Mouse (Mus musculus): ENCODE data around the gene Nudt4.

Gene Nudt4

DNA sequence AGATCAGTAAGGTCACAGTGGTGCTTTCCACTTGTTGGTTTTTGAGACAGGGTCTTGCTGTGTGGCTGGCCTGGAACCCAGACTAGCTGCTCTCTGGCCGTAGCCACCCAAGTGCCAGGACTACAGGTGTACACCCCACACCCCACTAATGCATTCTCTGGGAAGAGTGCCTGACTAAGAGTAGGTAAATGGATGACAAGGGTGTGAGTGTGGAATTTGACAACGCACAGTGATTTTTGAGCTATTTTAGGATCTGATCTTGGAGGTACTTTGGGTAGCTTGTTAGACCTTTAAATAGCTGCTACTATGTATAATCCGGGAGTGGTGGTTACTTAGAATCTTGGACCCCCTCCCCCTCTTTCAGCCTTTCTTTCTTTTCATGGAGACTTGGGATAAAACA lies 24.7 kb downstream of the Nudt4 start:
- no peak for DNase-seq (ENCODE audit: low spot score in 2 of 2)

- no peak for DNase-seq (ENCODE audit: low spot score in 2 of 2)
Measured at GRCm38 (mm10) chr10:95536222-95536541, 27.8 kb downstream of the Nudt4 start.

- DNase-seq (ENCODE audit: low spot score in 2 of 2), result no peak
Measured at GRCm38 (mm10) chr10:95535399-95536221, 28.3 kb downstream of the Nudt4 start.

GRCm38 (mm10) chr10:95533382-95533781 lies 30.6 kb downstream of the Nudt4 start:
- DNase-seq (ENCODE audit: low spot score in 2 of 2), result no peak

DNA sequence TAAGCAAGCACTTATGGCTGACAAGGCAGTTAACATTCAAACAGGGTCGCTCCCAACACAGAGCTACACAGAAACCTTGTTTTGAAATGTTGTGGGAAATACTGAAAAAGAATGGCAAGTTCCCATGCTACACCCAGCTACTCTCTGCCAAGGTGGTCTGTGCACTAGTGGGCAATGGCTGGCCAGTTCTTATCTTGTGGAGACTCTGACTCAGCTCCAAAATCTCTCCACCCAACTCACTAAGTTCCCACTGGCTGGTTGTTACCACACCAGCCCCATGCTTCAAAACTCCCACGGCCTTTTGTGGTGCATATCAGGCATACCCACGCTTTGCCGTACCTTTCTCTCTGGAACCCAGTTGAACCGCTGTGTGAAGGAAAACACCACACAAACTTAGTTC lies 31.0 kb downstream of the Nudt4 start:
- no peak for DNase-seq (ENCODE audit: low spot score in 2 of 2)

- DNase-seq (ENCODE audit: low spot score in 2 of 2), result peak in 1 of 2 experiments; percentile 14
Measured at GRCm38 (mm10) chr10:95530551-95531121, 33.3 kb downstream of the Nudt4 start.

- no peak for DNase-seq (ENCODE audit: low spot score in 2 of 2)
Measured at GRCm38 (mm10) chr10:95526495-95527122, 37.3 kb downstream of the Nudt4 start.

- no peak for DNase-seq (ENCODE audit: low spot score in 2 of 2)
Measured at GRCm38 (mm10) chr10:95525871-95526270, 38.1 kb downstream of the Nudt4 start.

DNA sequence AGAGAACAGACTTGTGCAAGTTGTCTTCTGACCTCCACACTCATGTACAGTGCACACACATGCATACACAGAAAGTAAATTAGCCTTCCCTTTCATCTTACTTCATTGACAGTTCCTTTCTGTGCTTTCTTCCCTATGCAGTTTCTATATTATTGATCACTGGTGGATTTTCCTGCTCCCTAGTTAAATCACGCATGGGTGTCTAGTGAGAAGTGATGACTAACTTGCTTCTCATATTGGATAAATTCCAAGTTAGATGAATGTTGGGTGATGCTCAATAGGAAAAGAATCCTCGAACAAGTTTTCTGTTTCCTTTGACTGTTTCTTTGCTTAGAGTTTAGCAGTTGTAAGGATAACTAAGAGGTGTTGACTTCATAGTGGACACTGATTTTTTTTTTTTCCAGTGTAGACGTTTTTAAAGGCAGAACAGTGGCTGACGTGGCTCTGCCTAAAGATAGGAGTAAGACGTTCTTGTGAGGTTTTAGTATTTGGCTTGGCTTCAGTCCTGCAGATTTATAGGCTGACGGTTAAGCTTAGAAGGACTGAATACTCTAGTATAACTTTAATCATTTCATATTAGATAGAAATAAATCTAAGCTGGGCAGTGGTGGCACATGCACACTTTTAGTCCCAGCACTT lies 38.8 kb downstream of the Nudt4 start:
- no peak for DNase-seq (ENCODE audit: low spot score in 2 of 2)

DNA sequence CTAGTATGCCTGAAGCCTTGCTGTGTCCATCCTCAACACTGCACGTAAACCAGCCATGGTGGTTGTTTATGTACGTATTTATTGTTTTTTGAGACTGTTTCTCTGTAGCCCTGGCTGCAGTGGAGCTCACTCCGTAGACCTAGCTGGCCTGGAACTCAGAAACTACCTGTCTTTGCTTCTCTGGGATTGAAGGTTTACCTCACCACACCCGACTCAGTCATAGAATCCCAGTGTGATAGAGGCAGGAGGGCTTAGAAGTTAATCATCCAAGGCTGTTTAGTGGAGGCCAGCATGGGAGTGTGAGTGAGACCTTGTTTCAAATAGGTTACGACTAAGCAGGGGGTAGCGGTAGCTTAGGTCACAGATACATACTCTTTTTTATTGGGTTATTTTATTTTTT lies 46.3 kb downstream of the Nudt4 start:
- DNase-seq (ENCODE audit: low spot score in 2 of 2), result no peak

- DNase-seq (ENCODE audit: low spot score in 2 of 2), result peak; percentile 35 to 40
Measured at GRCm38 (mm10) chr10:95515293-95515931, 48.5 kb downstream of the Nudt4 start.

- DNase-seq (ENCODE audit: low spot score in 2 of 2), result peak; percentile 97 to 98
Measured at GRCm38 (mm10) chr10:95514656-95515292, 49.2 kb downstream of the Nudt4 start, which contains the start of gene Ube2n. Gene Ube2n, plus strand, starts transcription at chr10:95515145.

- peak in 1 of 2 experiments; percentile 4 for DNase-seq (ENCODE audit: low spot score in 2 of 2)
Measured at GRCm38 (mm10) chr10:95513768-95514556, 50.0 kb downstream of the Nudt4 start.

GRCm38 (mm10) chr10:95512635-95513034 lies 51.3 kb downstream of the Nudt4 start:
- DNase-seq (ENCODE audit: low spot score in 2 of 2), result no peak

GRCm38 (mm10) chr10:95509263-95509662 lies 54.7 kb downstream of the Nudt4 start:
- no peak for DNase-seq (ENCODE audit: low spot score in 2 of 2)

- peak; percentile 28 to 32 for DNase-seq (ENCODE audit: low spot score in 2 of 2)
Measured at GRCm38 (mm10) chr10:95508793-95509192, 55.2 kb downstream of the Nudt4 start.

DNA sequence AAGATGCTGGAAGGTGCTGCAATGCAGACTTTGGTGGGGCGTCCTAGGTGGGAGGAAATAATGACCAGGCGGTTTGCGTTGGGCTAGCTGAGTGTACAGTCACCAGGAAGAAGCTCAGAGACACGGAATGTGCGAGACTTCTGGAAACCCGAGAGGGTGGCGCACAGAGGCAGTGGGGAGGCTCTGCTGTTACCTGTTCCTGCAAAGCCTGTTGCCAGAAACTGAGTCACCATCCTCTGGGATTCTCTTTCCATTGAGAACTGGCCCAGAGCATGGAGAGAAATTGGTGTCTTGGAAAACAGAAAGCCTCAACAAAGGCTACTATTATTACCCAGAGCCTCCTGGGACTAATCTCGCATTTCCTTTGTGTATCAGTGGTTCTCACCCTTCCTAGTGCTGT lies 55.8 kb downstream of the Nudt4 start:
- DNase-seq (ENCODE audit: low spot score in 2 of 2), result no peak

DNA sequence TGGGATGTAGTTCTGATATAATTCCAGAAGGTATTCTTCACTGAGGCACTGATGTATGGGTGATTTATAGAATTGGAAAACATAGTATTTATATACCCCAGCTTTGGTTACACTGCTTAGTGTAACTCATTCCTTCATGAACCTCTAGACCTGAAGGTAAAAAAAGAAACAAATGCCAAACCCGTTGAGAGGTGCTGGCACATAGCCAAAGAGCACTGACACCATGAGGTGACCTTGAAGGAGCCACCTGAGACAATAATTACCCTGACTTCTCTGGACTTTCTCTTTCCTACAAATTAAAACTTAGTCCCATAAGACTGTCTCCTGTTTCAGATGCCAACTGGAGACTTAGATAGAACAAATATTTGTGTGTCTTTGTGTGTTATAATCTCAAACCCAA lies 59.6 kb downstream of the Nudt4 start:
- DNase-seq (ENCODE audit: low spot score in 2 of 2), result no peak

DNA sequence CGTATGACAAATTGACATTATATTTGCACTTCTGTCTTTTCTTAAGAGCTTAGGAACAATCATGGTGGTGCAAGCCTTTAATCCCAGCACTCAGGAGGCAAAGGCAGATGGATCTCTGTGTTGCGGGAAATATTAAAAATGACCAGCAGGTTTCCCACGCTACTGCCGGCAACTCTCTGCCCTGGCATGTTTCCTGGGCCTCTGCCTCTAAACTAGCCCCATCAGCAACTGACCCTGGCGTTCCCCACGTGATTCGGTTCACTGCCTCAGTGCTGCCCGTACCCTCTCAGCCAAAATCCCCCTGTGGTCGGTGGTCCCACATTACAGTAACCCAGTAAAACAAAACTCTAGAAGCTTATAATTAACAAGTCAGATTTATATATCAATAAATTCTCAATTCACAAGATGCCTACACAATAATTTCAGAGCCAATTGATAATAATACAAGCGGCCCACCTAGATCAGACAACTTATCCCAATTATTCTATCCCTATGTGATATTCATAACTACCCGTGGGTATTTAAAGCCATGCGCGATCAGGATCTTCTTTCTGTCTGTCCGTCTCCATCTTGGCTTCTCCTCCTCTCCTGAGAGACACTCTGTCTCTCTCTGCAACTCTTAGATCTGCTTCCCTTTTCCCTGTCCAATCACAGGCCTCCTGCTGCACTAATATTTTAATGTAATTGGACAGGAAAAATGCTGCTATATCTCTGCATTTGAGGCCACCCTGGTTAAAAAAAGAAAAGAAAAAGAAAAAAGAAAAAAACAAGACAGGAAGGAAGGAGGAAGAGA lies 60.3 kb downstream of the Nudt4 start:
- DNase-seq (ENCODE audit: low spot score in 2 of 2), result no peak

Measured in spleen, postnatal 36 days (tissue).